Mouse (Mus musculus): Measurements from ENCODE around the gene C1qb. TPM values are rescaled to one million over a fixed set of nuclear protein-coding genes. Genes with fewer than 3 reads are reported as not detected.
A peak's percentile ranks its signal among the peaks of the same experiment; 100 is the strongest.

Gene C1qb
- polyA plus RNA-seq, 1 experiment from 2014 or later: 80.6 TPM

DNA sequence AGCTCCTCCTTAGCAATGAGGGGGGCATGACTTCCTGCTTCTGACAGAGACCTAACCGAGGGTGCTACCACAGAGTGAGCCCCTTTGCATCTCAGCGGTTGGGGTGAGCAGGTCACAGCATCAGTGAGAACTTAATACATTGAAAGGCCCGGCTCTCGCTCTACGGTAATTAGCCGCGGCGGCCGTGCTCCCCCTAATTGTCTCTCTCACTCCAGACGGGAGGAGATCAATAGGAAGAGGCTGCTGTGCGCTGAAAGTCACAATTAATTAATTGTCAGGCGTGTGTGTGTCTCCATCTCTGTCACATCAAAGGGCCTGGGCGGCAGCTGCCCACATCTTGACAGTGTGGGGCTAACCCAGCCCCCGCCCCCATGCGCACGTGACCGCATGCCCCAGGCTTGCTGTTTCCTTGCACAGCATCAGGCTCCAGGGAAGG is 25.2 kb upstream of the C1qb start:
- Histone ChIP-seq H3K4me2 (replicated peaks; ENCODE audit: low read depth) (no peak overlapping the region), H3K4me3 (ENCODE audit: low read depth, low read length) (no peak overlapping the region), H3K9ac (ENCODE audit: low read length) (no peak overlapping the region), H3K27me3 (ENCODE audit: control insufficient read depth, insufficient read depth, low read length) (no peaks in the 10 kb centered on the region), H3K9me3 (ENCODE audit: control insufficient read depth, low read length) (no peaks in the 10 kb centered on the region), H3K27ac (replicated peaks) (no peak overlapping the region), H3K4me1 (replicated peaks; ENCODE audit: control insufficient read depth, insufficient read depth) (no peaks in the 10 kb centered on the region), H3K36me3 (ENCODE audit: control insufficient read depth, insufficient read depth, low read length) (no peaks in the 10 kb centered on the region)
- TF ChIP-seq EP300 (optimal IDR thresholded peaks at IDR 0.05) (no peak), CTCF (IDR thresholded peaks at IDR 0.05; ENCODE audit: low read depth) (no peak)
- ATAC-seq (ENCODE audit: low FRiP score, low TSS enrichment) (no peak), DNase-seq (ENCODE audit: low spot score) (no peak)
- 16% methylated on average over 17 of the region's 17 CpGs for WGBS

- no peak overlapping the region for H3K27ac ChIP-seq (replicated peaks)
- H3K9ac ChIP-seq (ENCODE audit: low read length): no peak overlapping the region
- no peak overlapping the region for H3K4me3 ChIP-seq (ENCODE audit: low read depth, low read length)
- H3K9me3 ChIP-seq (ENCODE audit: control insufficient read depth, low read length): no peaks in the 10 kb centered on the region
- DNase-seq (ENCODE audit: low spot score) (no peak), ATAC-seq (ENCODE audit: low FRiP score, low TSS enrichment) (no peak)
- H3K27me3 ChIP-seq (ENCODE audit: control insufficient read depth, insufficient read depth, low read length): no peaks in the 10 kb centered on the region
- H3K4me2 ChIP-seq (replicated peaks; ENCODE audit: low read depth): no peak overlapping the region
- TF ChIP-seq EP300 (optimal IDR thresholded peaks at IDR 0.05): no peak
- TF ChIP-seq CTCF (IDR thresholded peaks at IDR 0.05; ENCODE audit: low read depth): no peak
- no peaks in the 10 kb centered on the region for H3K36me3 ChIP-seq (ENCODE audit: control insufficient read depth, insufficient read depth, low read length)
- no peaks in the 10 kb centered on the region for H3K4me1 ChIP-seq (replicated peaks; ENCODE audit: control insufficient read depth, insufficient read depth)
Measured at GRCm38 (mm10) chr4:136907809-136908208, 21.8 kb upstream of the C1qb start.

- H3K27me3 ChIP-seq (ENCODE audit: control insufficient read depth, insufficient read depth, low read length): no peaks in the 10 kb centered on the region
- H3K27ac ChIP-seq (replicated peaks): no peak overlapping the region
- H3K4me1 ChIP-seq (replicated peaks; ENCODE audit: control insufficient read depth, insufficient read depth): no peaks in the 10 kb centered on the region
- DNase-seq (ENCODE audit: low spot score) (peak; percentile 65), ATAC-seq (ENCODE audit: low FRiP score, low TSS enrichment) (peak; percentile 16; the same call in 1 of the 2 replicates)
- WGBS: 9% methylated on average over 7 of the region's 7 CpGs
- H3K9ac ChIP-seq (ENCODE audit: low read length): no peak overlapping the region
- no peaks in the 10 kb centered on the region for H3K36me3 ChIP-seq (ENCODE audit: control insufficient read depth, insufficient read depth, low read length)
- H3K4me2 ChIP-seq (replicated peaks; ENCODE audit: low read depth): no peak overlapping the region
- TF ChIP-seq CTCF (IDR thresholded peaks at IDR 0.05; ENCODE audit: low read depth) (peak; percentile 90), EP300 (optimal IDR thresholded peaks at IDR 0.05) (no peak)
- no peaks in the 10 kb centered on the region for H3K9me3 ChIP-seq (ENCODE audit: control insufficient read depth, low read length)
- H3K4me3 ChIP-seq (ENCODE audit: low read depth, low read length): no peak overlapping the region
Measured at GRCm38 (mm10) chr4:136907033-136907432, 21.0 kb upstream of the C1qb start.

GRCm38 (mm10) chr4:136904767-136905539 is 19.0 kb upstream of the C1qb start:
- WGBS: 2% methylated on average over 23 of the region's 23 CpGs
- Histone ChIP-seq H3K4me3 (ENCODE audit: low read depth, low read length) (no peak overlapping the region), H3K9ac (ENCODE audit: low read length) (no peak overlapping the region), H3K4me2 (replicated peaks; ENCODE audit: low read depth) (no peak overlapping the region), H3K27me3 (ENCODE audit: control insufficient read depth, insufficient read depth, low read length) (no peaks in the 10 kb centered on the region), H3K4me1 (replicated peaks; ENCODE audit: control insufficient read depth, insufficient read depth) (no peaks in the 10 kb centered on the region), H3K36me3 (ENCODE audit: control insufficient read depth, insufficient read depth, low read length) (no peaks in the 10 kb centered on the region), H3K9me3 (ENCODE audit: control insufficient read depth, low read length) (no peaks in the 10 kb centered on the region), H3K27ac (replicated peaks) (no peak overlapping the region)
- no peak for DNase-seq (ENCODE audit: low spot score)
- no peak for ATAC-seq (ENCODE audit: low FRiP score, low TSS enrichment)
- TF ChIP-seq CTCF (IDR thresholded peaks at IDR 0.05; ENCODE audit: low read depth) (no peak), EP300 (optimal IDR thresholded peaks at IDR 0.05) (no peak)

DNA sequence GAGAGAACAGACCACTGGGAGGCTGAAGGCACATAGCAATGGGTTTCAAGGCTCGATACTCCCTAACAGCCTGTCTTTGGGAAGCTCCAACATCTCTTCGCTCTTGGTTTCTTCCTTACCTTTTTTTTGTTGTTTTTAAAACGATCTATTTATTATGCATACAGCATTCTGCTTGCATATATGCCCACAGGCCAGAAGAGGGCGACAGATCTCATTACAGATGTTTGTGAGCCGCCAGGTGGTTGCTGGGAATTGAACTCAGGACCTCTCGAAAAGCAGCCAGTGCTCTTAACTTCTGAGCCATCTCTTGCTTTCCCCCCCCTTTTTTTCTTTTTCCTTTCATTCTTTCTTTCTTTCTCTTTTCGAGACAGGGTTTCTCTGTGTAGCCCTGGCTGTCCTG is 13.2 kb upstream of the C1qb start:
- Histone ChIP-seq H3K4me2 (replicated peaks; ENCODE audit: low read depth) (no peak overlapping the region), H3K27me3 (ENCODE audit: control insufficient read depth, insufficient read depth, low read length) (no peaks in the 10 kb centered on the region), H3K9ac (ENCODE audit: low read length) (no peak overlapping the region), H3K36me3 (ENCODE audit: control insufficient read depth, insufficient read depth, low read length) (no peaks in the 10 kb centered on the region), H3K4me1 (replicated peaks; ENCODE audit: control insufficient read depth, insufficient read depth) (no peaks in the 10 kb centered on the region), H3K4me3 (ENCODE audit: low read depth, low read length) (no peak overlapping the region), H3K27ac (replicated peaks) (no peak overlapping the region), H3K9me3 (ENCODE audit: control insufficient read depth, low read length) (no peaks in the 10 kb centered on the region)
- WGBS: 60% methylated on average over 7 of the region's 7 CpGs
- ATAC-seq (ENCODE audit: low FRiP score, low TSS enrichment): no peak
- TF ChIP-seq CTCF (IDR thresholded peaks at IDR 0.05; ENCODE audit: low read depth) (peak; percentile 50), EP300 (optimal IDR thresholded peaks at IDR 0.05) (no peak)
- no peak for DNase-seq (ENCODE audit: low spot score)

GRCm38 (mm10) chr4:136898637-136899036 is 12.7 kb upstream of the C1qb start, which contains the start of gene C1qa:
Gene C1qa (minus strand): TSS chr4:136898803.
- TF ChIP-seq CTCF (IDR thresholded peaks at IDR 0.05; ENCODE audit: low read depth): no peak
- no peak for TF ChIP-seq EP300 (optimal IDR thresholded peaks at IDR 0.05)
- H3K9me3 ChIP-seq (ENCODE audit: control insufficient read depth, low read length): no peaks in the 10 kb centered on the region
- ATAC-seq (ENCODE audit: low FRiP score, low TSS enrichment) (no peak; the same call in 1 of the 2 replicates), DNase-seq (ENCODE audit: low spot score) (no peak)
- no peak within 1 kb of the TSS for H3K4me2 ChIP-seq (replicated peaks; ENCODE audit: low read depth)
- H3K36me3 ChIP-seq (ENCODE audit: control insufficient read depth, insufficient read depth, low read length): no peaks in the 10 kb centered on the region
- H3K4me3 ChIP-seq (ENCODE audit: low read depth, low read length): peak within 1 kb of the TSS; percentile 8; the same call in 1 of the 2 replicates
- 47% methylated on average over 9 of the region's 9 CpGs for WGBS
- H3K4me1 ChIP-seq (replicated peaks; ENCODE audit: control insufficient read depth, insufficient read depth): no peaks in the 10 kb centered on the region
- H3K27me3 ChIP-seq (ENCODE audit: control insufficient read depth, insufficient read depth, low read length): no peaks in the 10 kb centered on the region
- no peak within 1 kb of the TSS for H3K9ac ChIP-seq (ENCODE audit: low read length)
- H3K27ac ChIP-seq (replicated peaks): no peak within 1 kb of the TSS
